Mouse (Mus musculus) cerebellum, adult 9-10 months (tissue): ENCODE results near the gene Slc7a1.

ENCODE experiments used
- DNase-seq: peaks from one replicate; pipeline ENCODE4 v3.0.0; 2022

The Slc7a1 gene

DNA sequence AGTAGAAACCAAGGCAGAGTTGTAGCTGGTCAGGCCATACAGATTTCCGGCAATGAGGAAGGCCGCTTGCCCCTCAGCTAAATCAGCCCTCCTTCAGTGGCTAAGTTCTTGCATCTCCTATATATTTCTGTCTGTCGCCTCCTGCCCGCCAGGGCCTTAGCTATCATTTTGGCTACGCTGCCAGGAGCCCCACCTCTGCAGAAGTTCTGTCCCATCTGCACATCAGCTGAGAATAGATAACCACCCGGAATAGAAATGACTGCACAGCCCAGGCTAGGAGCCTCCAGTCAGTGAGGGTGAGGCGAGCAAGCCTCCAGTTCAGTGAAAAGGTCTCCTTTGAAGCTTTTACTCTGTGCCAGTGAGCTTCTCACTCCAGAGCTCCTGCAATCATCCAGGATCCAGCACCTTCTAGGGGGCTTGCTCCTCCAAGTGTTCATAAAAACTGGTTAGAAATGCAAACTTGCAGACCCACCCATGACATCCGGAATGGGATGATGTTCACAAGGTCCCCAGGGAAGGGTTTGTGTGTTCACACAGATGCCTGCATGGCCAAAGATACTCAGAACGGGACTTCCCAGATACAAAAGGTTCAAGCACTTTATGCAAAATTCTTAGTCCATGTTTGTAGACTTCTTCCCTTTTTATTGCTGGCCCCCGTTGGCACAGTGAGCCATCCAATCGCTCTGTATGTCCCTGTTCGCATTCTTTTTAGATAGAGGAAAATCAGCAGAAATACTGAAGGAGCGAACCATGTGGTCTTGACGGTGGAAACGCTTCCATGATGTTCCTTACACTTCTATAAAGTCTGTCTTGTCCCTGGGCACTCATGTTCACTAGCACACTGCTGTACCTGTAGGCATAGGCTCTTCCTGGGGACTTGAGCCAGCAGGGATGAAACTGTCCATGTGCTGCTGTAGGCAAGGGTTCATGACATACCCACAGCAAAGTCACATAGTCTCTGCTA, 10.4 kb downstream of the Slc7a1 start:
- no peak for DNase-seq

- no peak for DNase-seq
Observed at GRCm38 (mm10) chr5:148388251-148389006, 11.3 kb downstream of the Slc7a1 start.

GRCm38 (mm10) chr5:148387820-148388219, 11.9 kb downstream of the Slc7a1 start:
- no peak for DNase-seq

- no peak for DNase-seq
Observed at GRCm38 (mm10) chr5:148386471-148386870, 13.2 kb downstream of the Slc7a1 start.

GRCm38 (mm10) chr5:148384501-148385055, 15.1 kb downstream of the Slc7a1 start:
- DNase-seq, result no peak

DNA sequence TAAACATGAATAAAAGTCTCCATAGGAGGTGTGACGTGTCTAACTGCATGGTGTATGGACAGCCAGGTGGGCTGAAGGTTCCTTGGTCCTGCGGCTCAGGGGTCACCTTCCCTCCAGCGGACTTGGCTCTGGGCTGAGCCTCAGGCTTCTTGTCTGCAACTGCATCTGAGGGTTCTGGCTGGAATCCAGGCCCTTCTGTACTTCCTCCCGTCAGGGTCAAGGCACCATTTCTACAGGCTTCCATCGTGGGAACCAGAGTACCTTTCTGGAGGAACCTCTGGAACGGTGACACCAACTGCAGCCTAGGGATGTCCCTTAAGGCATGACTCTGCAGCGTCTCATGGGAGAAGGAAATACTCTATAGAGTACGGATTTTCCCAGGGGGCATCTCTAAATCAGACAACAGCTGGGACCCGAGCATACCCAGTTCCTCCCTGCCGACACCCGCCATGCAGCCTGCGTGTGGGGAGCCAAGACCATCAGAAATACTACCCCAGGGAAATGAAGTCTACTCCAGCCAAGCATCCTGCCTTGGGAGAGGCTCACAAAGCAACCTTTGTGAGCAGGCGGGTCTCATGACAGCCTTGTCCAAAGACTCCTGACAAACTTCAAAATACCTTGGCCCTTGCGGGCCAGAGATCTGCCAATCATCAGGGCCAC, 15.7 kb downstream of the Slc7a1 start:
- DNase-seq, result no peak

GRCm38 (mm10) chr5:148381083-148381482, 18.6 kb downstream of the Slc7a1 start:
- DNase-seq, result no peak

- no peak for DNase-seq
Observed at GRCm38 (mm10) chr5:148380246-148380504, 19.5 kb downstream of the Slc7a1 start.

- DNase-seq, result no peak
Observed at GRCm38 (mm10) chr5:148379455-148380245, 20.1 kb downstream of the Slc7a1 start.

- no peak for DNase-seq
Observed at GRCm38 (mm10) chr5:148378707-148379106, 21.0 kb downstream of the Slc7a1 start.

GRCm38 (mm10) chr5:148378232-148378508, 21.5 kb downstream of the Slc7a1 start:
- no peak for DNase-seq

DNA sequence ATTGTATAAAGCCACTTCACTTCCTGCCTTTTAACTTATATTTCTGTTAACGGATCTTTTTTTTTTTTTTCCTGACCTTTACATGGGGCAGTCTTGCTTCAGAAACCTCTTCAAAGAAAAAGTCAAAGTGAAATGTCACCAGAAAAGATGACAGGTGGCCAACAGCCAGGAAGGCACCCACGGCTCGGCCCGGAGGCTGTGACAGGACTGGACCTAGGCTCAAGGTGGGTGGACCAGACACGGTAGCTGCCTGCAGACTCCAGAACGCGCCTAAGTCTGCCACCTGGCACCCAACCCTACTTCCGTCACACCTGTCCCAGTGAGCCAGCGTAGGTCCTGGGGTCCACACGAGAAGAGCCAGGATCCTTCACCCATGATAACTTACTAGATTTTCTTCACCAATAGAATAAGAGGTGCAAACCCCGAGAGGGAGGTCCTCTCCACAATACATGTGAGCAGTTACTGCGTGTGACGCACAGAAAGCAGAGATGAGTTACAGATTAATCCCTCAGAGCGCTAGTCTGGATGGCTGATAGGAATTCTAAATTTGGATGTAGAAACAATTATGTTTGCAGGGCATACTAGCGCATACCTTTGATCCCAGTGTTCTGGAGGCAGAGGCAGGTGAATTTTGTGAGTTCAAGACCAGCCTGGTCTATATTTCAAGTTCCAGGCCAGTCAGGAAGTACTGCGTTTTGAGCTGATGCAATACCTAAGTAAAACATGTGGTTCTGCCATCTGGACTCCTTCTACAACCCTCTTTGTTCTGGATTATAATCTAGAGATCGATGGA, 22.1 kb downstream of the Slc7a1 start:
- no peak for DNase-seq

DNA sequence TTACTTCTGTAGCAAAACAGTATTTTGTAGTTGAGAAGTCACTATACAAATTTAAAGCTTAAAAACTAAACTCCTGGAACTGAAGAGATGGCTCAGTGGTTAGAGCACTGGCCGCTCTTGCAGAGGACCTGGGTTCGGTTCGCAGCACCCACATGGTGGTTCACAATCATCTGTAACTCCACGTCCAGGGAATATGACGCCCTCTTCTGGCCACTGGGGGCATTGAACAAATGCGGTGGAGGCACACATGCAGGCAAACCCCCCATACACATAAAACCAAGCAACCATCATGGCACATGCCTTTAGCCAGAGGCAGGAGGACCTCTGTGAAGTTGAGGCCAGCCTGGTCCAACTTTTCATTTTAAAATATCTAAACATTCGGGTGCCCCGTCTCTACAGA, 23.3 kb downstream of the Slc7a1 start:
- no peak for DNase-seq

DNA sequence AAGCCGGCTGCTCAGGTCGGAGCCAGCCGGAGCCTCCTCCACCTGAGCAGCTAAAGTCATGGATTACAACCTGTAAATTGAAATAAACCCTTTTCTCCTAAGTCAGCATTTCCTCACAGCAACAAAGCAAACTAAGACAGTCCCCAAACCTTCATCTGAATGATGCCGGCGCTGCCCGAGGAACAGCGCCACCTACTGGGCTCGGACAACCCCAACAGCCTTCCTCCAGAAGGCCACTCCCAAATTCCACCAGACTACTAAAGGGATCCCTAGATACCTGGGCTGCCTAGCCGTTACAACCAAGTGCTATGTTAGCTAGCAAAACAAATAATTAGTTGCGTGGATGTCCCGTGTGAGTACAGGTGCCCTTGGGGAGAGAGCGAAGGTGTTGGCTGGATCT, 24.2 kb downstream of the Slc7a1 start:
- no peak for DNase-seq

- DNase-seq, result no peak
Observed at GRCm38 (mm10) chr5:148373092-148373685, 26.5 kb downstream of the Slc7a1 start.

- no peak for DNase-seq
Observed at GRCm38 (mm10) chr5:148372005-148372917, 27.4 kb downstream of the Slc7a1 start.

DNA sequence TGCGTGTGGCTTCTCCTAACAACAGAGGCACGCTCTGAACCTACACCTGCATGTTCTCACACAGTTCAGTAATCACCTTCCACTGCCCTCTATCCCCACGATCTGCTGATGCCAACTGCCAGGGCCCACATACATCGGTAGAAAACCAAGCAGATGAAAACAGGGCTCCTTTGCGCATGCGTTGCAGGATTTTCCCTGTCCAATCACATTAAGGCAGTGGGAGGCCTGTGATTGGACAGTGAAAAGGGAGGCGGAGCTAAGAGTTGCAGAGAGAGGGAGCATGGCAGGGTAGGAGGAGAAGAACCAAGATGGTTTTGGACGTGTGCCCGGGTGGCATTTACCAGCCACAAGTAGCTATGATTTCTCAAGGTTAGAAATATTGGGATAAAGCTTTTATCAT, 28.3 kb downstream of the Slc7a1 start:
- DNase-seq, result no peak

GRCm38 (mm10) chr5:148370624-148371023, 29.1 kb downstream of the Slc7a1 start:
- DNase-seq, result no peak

DNA sequence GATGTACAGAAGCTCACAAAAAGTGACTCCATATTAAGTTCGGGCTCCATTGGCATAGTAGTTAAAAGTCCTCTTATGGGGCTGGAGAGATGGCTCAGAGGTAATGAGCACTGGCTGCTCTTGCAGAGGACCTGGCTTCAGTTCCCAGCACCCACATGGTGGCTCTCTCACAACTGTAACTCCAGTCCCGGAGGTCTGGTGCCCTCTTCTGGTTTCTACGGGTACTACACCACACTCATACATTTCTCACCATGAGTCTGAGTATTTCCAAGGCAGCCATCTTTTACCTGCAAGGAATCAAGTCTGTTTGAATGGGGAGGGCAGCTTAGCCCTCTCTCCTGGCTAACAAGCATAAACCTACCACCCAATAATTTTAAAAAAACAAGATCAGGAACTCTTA, 30.5 kb downstream of the Slc7a1 start:
- no peak for DNase-seq

DNA sequence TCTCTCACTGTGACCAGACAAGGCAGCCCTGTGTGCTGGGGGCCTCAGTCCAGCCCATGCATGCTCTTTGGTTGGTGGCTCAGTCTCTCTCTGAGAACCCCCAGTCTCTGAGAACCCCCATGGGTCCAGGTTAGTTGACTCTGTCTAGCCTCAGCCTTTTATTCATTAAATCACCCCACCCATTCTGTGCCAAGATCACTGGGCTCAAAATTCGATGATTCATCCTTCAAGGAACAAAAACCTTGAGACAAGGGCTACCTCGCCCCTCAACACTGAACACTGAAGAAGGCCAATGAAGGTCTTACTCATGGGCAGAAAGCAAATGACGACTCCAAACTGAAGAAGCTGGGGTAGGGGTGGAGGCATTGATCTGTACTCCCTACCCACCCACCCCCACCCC, 31.9 kb downstream of the Slc7a1 start:
- DNase-seq, result no peak
